Mouse (Mus musculus): Measurements from ENCODE around the gene Tlr6.

Tlr6 gene

GRCm38 (mm10) chr5:64959843-64960230 is at the start of gene Tlr6:
TSS of gene Tlr6 (minus strand) at chr5:64960097.
- peak; percentile 75 for DNase-seq

GRCm38 (mm10) chr5:65006011-65006491 is 46.2 kb upstream of the Tlr6 start:
- DNase-seq = no peak

GRCm38 (mm10) chr5:65005251-65005650 is 45.4 kb upstream of the Tlr6 start:
- DNase-seq = no peak

GRCm38 (mm10) chr5:65003946-65004535 is 44.1 kb upstream of the Tlr6 start:
- DNase-seq = no peak

GRCm38 (mm10) chr5:65002940-65003824 is 43.3 kb upstream of the Tlr6 start:
- no peak for DNase-seq

- no peak for DNase-seq
Observed at GRCm38 (mm10) chr5:64995408-64995807, 35.5 kb upstream of the Tlr6 start.

- DNase-seq = no peak
Observed at GRCm38 (mm10) chr5:64992540-64992939, 32.6 kb upstream of the Tlr6 start.

- no peak for DNase-seq
Observed at GRCm38 (mm10) chr5:64989940-64990339, 30.0 kb upstream of the Tlr6 start.

- peak; percentile 17 for DNase-seq
Observed at GRCm38 (mm10) chr5:64985971-64986370, 26.1 kb upstream of the Tlr6 start.

GRCm38 (mm10) chr5:64977128-64977527 is 17.2 kb upstream of the Tlr6 start:
- no peak for DNase-seq

GRCm38 (mm10) chr5:64975121-64975520 is 15.2 kb upstream of the Tlr6 start:
- DNase-seq = no peak

GRCm38 (mm10) chr5:64969861-64970771 is 10.2 kb upstream of the Tlr6 start, which contains the start of gene Fam114a1:
TSS of gene Fam114a1 (plus strand) at chr5:64970071.
- peak; percentile 79 for DNase-seq

GRCm38 (mm10) chr5:64968961-64969860 is 9.3 kb upstream of the Tlr6 start:
- peak; percentile 34 for DNase-seq

- DNase-seq = no peak
Observed at GRCm38 (mm10) chr5:64963735-64964134, 3.8 kb upstream of the Tlr6 start.

- DNase-seq = no peak
Observed at GRCm38 (mm10) chr5:64963271-64963670, 3.4 kb upstream of the Tlr6 start.

- DNase-seq = peak; percentile 6
Observed at GRCm38 (mm10) chr5:64960857-64961391, 1.0 kb upstream of the Tlr6 start.

GRCm38 (mm10) chr5:64958991-64959842 is 680 bp downstream of the Tlr6 start:
- DNase-seq = peak; percentile 9

GRCm38 (mm10) chr5:64954931-64955330 is 5.0 kb downstream of the Tlr6 start:
- no peak for DNase-seq

GRCm38 (mm10) chr5:64951486-64951885 is 8.4 kb downstream of the Tlr6 start:
- DNase-seq = no peak

- DNase-seq = no peak
Observed at GRCm38 (mm10) chr5:64932775-64933174, 27.1 kb downstream of the Tlr6 start.

GRCm38 (mm10) chr5:64932215-64932614 is 27.7 kb downstream of the Tlr6 start:
- DNase-seq = no peak
